Mouse (Mus musculus): ENCODE results near the gene Vmn1r211.
"Not testable (repeated sequence)": the region's sequence is repeated elsewhere in the genome, so short reads cannot be mapped to it uniquely, and the experiment has no call there.

The Vmn1r211 gene

DNA sequence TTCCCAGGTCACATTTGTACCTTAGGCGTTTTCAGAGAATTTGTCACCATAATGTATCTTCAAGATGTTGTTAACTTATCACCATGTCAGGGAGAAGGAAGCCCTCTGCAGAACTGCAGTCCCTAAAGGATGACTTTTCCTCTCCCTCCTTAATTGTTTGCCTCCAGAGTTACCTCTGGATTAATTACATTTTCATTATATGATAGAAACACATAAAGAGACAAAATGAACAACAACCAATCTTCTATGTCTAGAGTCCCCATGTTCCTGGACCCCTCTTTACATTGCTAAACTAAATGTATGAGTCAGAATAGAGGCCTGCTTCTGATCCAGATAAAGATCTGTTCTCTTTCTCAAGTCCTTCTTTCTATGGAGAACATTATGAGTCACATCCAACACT is at the start of gene Vmn1r211:
Vmn1r211 (minus strand) TSS at position 101 of the 400 bp plus-strand sequence.
- no peak for DNase-seq (ENCODE audit: low spot score)

DNA sequence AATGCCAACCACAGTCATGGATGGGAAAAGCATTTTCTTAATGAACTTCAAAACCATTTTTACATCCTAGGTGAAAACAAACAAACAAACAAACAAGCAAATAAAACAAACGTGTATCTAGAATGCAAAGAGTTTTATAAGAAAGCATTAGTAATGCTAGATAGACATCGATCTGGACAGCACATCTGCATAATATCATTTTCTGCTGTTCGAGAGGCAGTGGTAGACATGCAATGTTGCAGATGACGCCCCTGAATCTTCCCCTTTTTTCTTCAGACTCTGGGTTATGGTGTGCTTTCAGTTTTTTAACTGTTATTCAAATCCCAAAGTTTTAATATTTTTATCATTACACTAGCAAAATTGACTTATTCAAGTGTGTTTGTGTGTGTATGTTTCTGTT is 26.7 kb upstream of the Vmn1r211 start, which contains the start of gene Vmn1r212:
Vmn1r212 (minus strand) TSS at position 101 of the 400 bp plus-strand sequence.
- DNase-seq (ENCODE audit: low spot score), result no peak

DNA sequence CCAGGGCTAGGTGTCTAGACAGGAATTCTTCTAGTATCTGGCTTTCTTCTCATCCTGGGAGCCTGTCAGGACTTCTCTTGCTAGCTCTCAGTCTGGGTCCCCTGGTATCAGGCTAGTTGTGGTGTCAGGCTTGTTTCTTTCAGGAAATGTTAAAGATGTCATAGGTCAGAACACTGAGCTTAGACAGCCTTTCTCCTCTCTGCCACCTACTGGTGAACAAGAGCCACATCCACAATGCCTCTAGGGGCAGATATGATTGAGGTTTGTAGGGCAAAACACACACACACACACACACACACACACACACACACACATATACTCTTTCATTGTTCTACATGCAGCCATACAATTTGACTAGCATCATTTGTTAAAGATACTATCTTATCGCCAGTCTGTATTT is 21.9 kb upstream of the Vmn1r211 start:
- DNase-seq (ENCODE audit: low spot score), result no peak

DNA sequence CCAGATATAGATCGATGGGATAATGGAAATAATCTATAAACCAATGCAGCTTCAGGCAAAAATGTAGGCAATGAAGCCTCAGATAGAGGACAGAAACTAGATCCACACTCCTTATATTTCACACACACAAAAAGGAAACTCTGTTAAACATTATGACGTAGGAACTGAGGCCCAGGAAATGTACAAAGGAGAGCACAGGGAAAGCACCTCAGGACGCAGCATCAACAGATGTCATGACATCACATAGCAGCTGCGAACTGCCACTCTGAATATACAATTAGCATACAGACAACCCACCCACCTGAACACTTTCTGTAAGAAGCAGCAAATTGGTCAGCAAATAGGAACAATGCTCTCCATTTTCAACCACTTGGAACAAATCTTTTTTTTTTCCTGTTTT is 2.6 kb downstream of the Vmn1r211 start:
- no peak for DNase-seq (ENCODE audit: low spot score)

DNA sequence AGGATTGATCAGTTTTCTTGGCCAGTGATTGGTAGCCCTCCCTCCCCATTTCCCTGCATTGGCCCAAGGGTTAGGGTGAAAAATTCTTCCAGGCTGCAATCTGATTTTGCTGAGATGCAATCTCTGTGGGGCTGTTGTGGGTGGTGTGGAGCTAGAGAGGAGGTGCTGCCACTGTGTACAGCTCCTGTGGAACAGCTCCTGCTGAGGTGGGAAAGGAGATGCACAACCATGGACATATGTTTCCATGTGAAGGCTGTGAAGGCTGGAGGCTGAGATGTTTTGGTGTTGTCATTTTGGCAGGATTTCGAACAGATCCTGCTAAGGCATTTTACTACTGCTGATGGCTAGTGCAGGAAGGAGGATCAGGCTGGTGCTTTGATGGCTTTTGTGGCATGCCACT is 10.6 kb downstream of the Vmn1r211 start:
- no peak for DNase-seq (ENCODE audit: low spot score)

DNA sequence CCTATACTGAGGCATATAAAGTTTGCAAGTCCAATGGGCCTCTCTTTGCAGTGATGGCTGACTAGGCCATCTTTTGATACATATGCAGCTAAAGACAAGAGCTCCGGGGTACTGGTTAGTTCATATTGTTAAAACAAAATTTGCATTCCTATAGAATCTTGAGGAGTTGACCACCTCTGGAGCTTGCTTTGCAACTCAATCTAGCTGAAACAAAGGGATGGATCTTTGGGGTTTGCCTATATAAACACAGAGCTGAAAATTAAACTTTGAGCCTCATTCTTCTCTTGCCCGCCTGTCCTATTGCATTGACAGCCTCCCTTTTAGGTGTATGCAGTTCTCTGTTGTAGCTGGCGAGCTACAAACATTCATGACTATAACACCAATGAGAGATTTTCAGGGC is 13.1 kb downstream of the Vmn1r211 start:
- DNase-seq (ENCODE audit: low spot score), result not testable (repeated sequence)

DNA sequence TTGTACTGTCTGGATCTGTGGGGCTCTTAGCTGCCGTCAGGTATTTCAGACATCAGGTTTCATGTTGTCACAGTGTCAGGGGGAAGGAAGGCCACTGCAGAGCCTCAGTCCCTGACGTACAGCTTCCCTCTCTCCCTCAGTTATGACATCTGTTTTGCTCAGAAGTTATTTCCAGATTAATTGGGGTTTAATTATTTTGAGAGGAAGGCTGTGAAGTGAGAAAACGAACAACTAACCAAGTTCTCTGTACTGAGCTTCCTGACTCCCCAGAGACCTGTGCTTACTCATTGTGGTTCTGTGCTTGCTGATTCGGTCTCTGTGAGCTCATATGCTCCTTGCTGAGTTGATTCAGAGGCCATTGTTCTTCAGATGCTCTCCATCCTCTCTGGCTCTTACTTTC is 26.1 kb downstream of the Vmn1r211 start, which contains the start of gene Vmn1r210:
Vmn1r210 (minus strand) TSS at position 101 of the 400 bp plus-strand sequence.
- DNase-seq (ENCODE audit: low spot score), result no peak

DNA sequence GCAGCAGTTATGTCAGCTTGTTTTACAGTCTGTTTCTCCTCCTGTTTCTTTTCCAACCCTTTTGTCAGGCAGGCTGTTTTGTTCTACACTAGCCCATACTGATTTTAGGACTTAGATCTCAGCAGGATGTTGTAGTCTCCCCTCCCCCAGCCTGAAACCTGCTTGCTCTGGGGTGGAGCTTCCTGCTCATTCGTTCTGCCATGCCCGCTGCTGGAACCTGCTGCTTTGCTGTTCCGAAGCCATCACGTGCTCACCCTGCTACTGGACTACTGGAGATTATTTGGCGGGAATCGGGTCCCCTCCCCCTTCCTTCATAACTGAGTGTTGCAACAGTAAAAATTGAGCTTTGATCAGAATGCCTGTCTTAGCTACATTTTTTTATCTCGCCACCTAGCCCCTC is 28.0 kb downstream of the Vmn1r211 start:
- DNase-seq (ENCODE audit: low spot score), result not testable (repeated sequence)

DNA sequence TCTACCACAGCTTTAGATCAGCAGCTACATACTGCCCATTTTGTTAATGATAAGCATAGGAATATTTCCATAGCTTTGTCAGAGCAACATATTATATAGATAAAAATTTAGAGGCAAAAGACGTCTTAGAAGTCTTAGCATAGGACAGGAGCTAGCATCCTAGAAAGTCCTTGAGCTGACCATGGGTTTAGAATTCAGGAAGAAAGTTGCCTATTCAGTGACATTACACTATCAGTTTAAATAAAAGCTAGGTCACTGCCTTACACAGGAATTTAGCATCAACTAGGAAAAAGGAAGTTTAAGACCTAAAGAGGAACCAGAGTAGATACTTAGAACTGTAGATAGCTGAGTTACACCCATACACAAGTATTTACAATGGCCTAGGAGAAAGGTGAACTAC is 35.8 kb downstream of the Vmn1r211 start:
- DNase-seq (ENCODE audit: low spot score), result not testable (repeated sequence)

DNA sequence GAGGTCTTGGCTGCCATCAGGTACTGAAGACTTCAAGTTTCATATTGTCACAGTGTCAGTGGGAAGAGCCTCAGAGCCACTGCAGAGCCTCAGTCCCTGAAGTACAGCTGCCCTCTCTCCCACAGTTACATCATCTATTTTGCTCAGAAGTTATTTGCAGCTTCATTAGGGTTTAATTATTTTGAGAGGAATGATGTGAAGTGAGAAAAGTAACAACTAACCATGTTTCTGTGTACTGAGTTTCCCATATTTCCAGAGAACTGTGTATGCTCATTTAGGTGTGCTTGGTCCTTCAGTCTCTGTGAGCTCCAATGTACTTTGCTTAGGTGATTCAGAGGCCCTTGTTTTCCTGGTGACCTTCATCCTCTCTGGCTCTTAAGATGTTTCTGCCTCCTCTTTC is 47.8 kb downstream of the Vmn1r211 start, which contains the start of gene Vmn1r209:
Vmn1r209 (minus strand) TSS at position 101 of the 400 bp plus-strand sequence.
- DNase-seq (ENCODE audit: low spot score), result not testable (repeated sequence)
